Mouse (Mus musculus) cerebellum, adult 9-11 months (tissue): ENCODE results near the gene Med12.

Experiments
- DNase-seq: peaks from one replicate; pipeline ENCODE4 v3.0.0; 2022

The Med12 gene

DNA sequence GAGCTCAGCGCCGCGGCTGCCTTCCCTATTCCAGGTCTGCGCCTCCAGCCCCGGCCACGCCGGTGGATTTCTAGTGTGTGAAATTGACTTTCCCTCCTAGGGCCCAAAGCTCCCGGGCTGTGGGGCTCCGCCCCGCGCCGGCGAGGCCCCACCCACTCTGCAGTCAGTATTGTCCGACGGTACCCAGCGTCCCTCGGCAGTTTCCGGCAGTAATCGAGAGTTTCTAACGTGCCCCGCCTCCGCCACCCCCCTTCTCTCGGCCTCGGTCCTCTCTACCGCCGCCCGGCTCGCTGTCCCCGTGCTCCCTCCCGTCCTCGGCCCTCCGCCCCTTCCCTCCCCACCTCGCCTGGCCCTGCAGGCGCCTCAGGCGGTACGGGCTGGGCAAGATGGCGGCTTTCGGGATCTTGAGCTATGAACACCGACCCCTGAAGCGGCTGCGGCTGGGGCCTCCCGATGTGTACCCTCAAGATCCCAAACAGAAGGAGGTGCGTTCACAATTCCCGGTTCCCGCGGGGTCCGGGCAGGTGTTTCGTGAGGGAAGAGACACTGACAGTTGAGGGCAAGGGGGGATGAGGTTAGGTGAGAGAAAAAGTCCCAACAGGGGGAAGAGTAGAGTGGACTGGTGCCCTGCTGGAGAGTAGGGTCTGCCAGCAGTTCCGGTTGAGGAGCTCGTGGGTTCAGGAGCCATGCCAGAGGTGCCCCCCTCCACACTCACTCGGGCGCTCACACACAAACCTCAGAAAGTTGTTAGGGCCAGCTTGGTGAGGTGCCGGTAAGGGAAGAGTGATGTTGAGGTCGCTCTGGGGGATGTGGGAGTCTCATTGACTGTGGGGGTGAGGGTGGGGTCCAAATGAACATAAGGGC, at the start of gene Med12:
Med12 (plus strand) TSS at position 156 of the 864 bp plus-strand sequence.
- DNase-seq, result peak; percentile 93

DNA sequence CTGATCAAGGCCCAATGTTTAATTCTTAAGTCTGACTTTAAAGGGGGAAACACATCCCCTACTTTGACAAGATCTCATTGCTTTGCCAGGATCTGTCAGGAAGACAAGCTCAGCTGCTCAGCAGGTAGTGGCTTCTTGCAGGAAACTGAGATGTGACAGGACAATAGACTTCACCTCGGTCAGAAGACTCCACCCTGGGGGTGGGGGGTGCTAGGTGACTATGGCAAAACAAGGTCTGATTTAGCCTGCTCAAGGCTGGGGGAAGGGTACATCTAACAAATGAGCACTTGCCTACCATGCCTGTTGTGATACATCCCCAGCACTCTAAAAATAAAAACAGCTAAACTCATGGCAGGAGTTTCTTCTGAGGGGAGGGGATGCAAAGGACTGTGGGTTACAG, 28.8 kb upstream of the Med12 start:
- no peak for DNase-seq

DNA sequence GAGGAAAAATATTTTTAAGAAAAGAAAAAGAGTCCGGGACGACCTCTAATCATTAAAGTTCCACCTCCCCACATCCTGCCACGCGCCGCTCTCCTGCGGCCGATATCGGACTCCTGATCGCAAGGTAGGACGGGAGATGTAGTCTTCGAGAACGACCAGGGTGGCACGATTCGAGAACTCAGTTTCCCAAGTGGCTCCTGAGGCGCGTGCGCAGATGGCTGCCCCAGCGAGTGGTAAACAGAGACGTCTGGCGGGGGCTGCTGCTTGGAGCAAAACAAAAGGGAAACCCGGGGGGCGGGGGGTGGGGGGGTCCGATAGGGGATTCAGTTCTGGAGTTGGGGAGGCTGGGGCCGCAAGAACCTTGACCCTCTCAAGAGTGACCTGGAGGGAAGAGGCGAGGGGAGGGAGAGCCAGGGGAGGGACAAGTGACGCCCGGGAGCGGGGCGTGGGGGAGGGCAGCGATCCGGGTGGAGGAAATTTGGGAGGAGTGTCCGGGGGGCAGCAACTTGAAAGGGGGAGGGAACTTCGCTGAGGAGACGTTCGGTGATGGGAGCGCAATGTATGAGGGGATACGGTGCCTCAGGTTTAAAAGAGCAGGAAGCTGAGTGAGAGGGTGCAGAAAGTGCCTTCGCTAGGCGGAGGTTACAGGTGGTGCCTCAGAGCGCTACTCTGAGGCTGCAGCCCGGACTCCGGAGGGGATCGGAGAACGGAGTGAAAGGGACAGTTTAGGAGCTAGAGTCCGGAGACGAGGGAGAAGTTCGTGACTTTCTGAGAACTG, 19.7 kb upstream of the Med12 start, which contains the start of gene Foxo4:
Foxo4 (plus strand) TSS at position 577 of the 778 bp plus-strand sequence.
- peak; percentile 90 for DNase-seq

DNA sequence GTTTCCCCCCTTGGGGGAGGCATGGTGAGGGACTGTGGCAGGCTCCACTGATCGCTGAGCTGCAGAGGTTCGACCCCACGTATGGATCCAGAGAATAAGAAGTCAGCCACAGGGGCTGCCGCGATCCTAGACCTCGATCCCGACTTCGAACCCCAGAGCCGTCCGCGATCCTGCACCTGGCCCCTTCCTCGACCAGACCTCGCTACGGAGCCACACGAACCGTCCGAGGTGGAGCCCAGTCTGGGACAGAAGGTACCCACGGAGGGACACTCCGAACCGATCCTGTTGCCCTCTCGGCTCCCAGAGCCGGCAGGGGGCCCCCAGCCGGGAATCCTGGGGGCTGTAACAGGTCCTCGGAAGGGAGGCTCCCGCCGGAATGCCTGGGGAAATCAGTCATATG, 19.1 kb upstream of the Med12 start:
- no peak for DNase-seq

DNA sequence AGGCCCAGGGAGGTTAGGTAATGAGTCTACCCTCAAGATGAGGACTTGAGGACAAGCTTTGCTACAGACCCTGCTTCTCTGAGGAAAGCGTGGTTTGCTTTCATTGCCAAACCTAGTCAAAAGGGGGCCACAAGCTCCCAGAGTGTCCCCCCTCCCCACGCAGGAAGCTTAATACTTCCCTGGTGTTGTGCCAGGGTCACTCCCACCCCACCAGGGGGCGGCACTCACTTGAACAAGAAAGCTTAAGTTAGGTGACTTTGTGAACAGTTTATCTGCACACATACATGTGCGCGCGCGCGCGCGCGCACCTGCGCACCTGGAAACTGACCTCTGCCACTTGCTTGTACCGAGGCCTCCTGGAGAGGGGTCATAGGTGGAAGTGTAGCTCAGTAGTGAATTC, 17.2 kb upstream of the Med12 start:
- DNase-seq, result no peak

DNA sequence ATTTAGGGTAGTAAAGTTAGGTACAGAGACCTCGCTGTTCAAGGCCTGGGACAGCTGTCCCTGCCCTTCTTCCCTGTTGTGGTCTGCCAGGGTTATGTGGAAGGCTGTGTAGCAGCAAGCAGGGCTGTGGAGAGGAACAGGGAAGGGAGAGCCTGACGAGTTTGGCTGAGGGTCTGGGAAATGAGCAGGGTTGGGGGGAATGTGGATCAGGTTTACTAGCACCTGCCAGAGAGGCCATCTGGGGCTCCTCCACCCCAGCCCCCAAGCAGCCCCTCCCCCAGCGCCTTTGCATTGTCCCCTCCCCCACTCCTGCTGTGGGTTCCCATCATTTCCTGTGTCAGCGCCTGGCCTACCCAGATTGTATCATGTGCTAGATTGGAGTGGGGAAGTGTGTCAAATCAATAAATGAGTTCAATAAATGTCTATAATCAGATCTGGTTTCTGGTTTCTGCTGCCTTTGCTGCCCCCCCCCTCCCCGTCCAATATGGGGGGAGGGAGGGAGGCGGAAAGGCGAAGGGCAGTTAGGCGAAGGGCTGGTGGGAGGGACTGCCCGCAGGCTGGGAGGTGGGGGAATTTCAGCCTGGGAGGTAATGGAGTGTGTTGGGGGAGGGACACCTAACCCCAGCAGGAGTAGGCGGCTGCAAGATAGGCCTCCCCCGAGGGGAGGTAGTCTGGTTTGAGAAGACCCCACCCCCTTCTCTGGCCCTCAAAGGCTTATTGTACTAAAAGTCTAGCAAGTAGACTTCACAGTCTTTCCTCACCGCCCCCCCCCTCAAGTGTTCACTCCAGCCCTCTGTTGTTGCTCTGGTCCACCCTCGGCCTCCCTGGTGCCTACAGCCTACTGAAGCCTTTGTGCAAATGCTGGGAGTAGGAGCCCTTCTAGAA, 13.1 kb upstream of the Med12 start:
- DNase-seq, result no peak

DNA sequence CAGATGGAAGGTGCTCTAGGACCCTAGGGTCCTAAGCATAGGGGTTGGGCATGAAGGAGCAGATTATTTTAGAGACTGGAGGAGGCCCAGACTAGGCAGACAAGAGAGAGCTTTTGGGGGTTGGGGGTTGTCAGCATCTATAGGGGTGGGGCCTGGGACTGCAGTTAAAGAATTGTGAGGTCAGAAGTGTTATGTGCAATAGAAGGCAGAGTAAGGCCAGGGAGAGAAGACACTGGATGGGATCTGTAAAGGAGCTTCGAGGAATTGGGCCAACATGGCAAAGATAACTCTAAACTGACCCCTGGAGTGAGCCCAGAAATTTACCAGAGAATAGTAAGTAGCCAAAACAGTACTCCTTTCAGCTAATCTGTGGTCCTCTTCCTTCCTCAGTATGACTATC, 9.9 kb upstream of the Med12 start, which contains the start of gene Gm614:
Gm614 (minus strand) TSS at position 101 of the 400 bp plus-strand sequence.
- no peak for DNase-seq

DNA sequence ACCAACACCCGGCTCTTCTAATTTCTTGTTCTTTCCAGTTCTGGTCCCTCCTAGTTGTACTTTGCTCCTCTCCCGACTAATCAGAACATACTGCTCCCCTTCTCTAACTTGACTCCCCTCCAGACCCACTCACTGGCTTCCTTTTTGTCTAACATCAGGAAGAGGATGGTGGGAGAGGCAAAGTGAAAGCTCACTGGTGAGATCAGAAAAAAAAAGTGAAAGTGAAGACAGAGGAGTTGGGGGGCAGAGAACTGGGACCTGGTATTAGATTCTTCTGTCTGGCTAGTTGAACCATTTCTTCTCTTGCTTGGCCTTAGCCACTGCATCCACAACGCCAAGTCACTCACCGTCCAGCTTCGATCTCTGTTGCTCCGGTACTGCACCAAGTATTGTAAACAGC, 7.2 kb upstream of the Med12 start:
- DNase-seq, result no peak

DNA sequence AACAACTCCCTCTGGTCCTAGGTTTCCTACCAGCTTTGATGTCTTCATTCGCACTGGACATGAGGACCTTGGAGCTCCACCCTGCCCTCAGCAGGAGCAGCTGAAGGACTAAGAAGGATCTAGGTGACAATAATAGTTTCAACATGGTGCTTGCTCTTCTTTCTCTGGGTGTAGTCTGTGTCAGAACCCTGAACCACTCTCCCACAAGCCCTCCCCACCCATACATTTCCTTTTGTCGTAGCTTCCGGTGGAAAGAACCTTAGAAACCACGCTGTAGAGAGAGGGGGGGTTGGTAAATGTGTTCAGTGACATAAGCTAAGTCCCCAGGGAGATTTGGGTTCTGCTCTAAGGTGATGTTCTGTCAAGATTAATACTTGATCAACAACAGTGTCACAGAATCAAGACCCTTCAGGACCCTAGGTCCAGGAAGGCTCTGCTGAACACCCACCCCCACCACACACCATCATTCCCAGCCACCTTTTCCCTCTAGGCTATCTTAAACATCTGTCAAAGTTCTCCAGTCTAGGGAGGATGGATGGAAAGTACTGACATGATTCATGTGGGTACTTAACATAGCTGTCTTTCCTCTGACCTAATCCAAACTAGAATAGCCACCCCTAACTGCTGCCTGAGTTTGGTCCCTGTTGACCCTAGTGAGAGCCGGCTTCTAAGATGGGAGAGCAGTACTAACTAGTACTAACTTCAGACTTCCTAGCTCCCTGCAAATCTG, 5.6 kb upstream of the Med12 start, which contains the start of gene Il2rg:
Il2rg (minus strand) TSS at position 231 of the 730 bp plus-strand sequence.
- DNase-seq, result no peak

DNA sequence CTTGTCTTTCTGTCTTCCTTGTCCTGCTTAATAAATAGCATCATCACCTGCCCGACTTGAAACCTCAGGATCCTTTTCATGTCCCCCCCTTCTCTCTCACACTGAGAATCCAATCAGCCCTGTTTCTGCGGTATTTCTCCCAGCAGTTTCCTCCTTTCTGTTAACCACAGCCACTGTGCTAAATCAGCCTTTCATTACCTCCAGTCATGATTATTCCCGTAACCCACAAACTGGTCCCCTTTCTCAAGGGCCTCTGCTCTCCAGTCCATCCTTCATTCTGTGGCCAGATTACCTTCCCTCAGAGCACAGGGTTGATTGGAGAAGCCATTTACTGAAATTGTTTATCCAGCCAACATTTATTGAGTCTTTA, 5.1 kb upstream of the Med12 start, which contains the start of gene Gm20489:
Gm20489 (minus strand) TSS at position 269 of the 370 bp plus-strand sequence.
- no peak for DNase-seq

DNA sequence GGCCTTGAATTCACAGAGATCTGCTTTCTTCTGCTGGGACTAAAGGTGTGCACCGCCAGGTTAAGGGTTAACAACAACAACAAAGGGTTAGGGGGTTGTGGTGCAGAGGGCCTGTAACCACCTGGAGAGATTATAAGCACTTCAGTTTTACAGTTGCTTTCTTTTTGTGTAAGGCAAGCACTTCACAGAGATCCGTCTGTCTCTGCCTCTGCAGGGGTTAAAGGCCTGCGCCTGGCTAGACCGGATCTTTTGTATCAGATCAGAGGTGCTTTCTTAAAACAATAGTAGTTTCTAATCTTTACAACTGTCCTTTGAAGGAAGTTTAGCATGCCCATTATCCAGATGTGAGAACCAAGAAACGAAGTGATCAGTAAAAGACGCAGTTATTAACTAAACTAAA, 420 bp upstream of the Med12 start:
- no peak for DNase-seq

DNA sequence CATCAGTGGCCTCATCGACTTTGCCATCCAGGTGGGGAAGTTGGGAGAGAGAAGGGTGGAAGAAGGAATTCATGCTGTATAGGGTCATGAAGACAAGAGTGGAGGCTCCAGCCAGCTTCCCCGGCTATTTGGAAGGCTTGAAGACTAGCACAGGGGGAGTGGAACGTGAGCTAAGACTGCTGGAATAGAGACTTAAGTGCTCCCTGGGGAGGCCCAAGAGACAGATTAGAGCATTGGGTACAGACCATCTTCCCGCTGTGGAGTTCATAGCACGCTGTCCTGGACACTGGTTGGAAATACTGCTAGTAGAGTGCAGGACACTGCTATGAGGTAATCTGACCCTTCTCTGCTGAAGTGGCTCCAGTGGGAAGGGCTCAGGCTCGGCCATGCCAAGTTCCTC, 9.0 kb downstream of the Med12 start:
- DNase-seq, result no peak

DNA sequence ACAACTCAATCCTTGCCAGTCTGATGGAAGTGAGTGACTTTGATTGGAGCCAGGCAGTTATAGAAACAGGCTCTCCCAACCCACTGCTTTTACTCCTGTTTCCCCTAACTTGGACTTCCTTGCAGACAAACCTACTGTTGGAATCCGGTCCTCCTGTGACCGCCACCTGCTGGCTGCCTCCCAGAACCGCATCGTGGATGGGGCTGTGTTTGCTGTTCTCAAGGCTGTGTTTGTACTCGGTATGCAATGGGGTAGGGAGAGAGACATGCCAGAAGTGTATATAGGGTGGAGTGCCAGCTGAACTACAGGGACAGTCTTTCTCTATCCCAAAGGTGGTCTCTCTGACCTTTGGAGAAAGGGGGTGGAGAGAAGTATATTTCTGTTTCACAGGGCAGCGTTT, 11.7 kb downstream of the Med12 start:
- DNase-seq, result peak; percentile 55

DNA sequence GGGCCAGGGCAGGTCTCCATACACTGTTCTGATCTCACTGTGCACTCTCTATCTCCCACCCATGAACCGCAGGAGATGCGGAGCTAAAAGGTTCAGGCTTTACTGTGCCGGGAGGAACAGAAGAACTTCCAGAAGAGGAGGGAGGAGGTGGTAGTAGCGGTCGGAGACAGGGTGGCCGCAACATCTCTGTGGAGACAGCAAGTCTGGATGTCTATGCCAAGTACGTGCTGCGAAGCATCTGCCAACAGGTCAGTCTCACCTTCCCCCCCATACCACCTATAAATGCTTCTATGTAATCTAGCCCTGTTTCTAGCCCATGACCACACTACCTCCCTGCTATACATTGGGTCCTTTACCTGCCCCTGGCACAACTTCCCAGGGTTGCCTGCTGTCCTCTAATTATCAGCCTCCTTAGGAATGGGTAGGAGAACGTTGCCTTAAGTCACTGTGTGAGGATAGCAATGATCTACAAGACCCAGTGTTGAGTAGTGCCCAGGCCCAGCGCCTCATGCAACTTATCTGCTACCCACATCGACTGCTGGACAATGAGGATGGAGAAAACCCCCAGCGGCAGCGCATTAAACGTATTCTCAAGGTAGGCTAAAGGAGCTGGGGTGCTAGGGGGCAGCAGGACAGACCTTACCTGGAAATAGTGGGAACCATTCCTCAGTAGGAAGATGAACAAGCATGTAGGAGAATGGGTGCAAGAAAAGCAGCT, 12.3 kb downstream of the Med12 start:
- no peak for DNase-seq

DNA sequence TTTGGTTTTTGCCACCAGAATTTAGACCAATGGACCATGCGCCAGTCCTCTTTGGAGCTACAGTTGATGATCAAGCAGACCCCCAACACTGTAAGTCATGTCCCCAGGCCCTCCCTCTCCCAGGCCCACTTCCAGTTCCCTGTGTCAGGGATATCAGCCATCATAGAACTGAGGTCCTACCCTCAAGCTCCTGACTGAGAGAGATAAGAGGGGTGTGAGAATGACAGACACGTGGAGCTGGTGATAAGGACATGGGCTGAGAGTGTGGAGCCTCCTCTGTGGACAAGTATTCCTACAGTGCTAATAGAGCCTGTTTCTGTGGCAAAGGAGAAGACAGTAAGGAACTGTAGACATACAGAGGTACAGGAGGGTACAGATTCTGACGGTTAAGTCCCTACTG, 13.7 kb downstream of the Med12 start:
- DNase-seq, result no peak

DNA sequence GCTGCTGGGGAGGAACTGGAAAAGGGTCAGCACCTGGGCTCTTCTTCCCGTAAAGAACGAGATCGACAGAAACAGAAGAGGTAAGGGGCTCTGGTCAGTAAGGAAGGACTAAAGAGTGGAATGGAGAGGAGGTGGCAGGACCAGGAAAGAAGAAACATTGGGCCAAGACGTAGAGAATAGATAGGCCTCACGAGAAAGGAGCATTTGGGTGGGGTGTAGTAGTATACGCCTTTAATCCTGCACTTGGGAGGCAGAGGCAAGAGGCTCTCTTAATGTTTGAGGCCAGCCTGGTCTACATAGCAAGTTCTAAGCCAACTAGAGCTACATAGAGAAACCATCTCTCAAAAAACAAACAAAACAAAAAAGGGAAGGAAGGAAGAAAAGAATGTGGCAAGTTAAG, 14.6 kb downstream of the Med12 start:
- DNase-seq, result no peak

DNA sequence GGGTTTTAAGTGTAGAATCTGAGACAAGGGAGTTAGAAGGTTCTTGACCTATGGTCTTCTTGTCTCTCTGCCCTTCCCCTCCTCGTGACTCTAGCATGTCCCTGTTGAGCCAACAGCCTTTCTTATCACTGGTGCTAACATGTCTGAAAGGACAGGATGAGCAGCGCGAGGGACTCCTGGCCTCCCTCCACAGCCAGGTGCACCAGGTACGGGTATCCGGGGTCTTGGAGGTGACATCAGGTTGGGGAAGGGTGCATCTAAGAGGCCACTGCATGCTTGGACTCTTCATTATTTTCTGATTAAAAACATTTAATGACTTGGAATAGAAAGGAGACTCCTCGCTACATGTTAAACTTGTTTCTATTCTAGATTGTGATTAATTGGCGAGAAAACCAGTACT, 15.2 kb downstream of the Med12 start:
- DNase-seq, result no peak

DNA sequence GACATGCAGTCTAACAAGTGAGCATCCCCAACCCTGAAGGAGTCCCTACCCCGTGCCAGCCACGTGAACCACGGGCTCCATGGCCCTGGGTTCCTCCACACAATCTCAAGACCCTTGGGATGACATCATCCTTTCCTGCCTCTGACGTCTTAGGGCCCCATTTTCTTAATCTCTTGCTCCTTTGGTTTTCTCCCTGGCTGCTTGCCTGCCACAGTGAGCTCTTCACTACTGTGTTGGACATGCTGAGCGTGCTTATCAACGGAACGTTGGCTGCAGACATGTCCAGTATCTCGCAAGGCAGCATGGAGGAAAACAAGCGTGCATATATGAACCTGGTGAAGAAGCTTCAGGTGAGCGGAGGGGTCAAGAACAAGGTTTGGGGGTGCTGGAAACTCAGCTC, 16.3 kb downstream of the Med12 start:
- DNase-seq, result no peak

DNA sequence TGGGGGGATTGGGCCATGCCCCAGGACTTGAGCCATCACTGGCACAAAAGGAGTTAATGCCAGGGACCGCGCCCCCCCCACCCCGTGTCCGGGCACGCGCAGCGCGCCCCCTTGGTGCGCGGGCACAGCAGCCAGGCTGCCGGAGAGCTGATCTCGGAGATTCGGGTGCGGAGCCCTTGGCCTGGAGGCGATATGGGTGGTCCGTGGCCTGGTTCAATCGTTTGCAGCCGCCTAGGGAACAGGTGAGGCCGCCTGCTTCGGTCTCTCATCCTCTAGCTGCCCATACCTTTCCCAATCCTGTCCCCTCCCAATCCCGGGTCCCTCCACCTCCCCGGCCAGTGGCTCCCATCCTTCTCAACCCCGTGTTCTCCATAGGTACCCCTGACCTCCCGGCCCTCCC, 25.2 kb downstream of the Med12 start, which contains the start of gene Nlgn3:
Nlgn3 (plus strand) TSS at position 114 of the 400 bp plus-strand sequence.
- DNase-seq, result peak; percentile 73

DNA sequence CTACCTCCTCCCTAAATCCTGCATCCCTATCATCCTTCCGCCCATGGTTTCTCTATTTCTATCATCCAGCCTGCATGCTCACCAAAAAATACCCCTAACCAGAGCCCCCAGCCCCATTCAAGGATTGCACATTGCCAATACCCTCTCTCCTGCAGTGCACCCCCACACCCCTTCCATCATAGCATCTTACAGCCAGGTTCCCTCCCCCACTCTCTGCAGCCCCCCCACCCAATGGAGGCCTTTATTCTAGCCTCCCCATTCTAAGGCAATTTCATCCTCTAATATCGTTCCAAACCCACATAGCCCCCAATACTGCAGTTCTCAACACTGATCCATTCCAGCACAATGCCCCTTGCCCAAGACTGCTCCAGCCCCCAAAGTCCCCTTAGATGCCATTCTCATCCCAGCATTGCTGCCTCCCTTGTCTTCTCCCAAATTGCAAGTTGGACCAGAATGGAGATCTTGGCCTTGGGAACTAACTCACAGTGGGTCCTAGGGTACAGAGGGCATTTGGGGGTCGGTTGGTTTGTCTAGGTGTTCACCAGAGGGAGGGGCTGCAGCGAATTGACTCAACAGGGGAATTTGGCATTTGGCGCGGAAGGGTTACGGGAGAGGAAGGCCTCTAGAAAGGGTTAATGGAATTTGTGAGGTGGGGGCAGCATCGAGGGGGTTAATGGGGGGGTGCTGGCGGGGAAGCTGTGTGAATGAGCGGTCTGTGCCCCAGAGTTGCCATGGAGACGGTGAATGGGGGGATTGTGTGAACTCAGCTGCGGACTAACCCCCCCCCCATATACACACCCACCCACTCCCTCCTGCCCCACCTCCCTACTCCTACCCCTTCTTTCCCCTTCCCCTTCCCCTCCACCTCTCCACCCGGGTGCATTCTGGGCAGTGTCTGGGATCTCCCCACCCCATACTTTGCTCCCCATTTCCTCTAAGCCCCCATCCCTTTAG, 25.9 kb downstream of the Med12 start:
- peak; percentile 40 for DNase-seq
